Mouse (Mus musculus) 416B (cell line): ENCODE data around the gene Nxn.

Source experiments
- DNase-seq: peaks from one replicate; pipeline ENCODE4 v3.0.0; 2011; ENCODE audit warnings: low read depth

Gene Nxn

DNA sequence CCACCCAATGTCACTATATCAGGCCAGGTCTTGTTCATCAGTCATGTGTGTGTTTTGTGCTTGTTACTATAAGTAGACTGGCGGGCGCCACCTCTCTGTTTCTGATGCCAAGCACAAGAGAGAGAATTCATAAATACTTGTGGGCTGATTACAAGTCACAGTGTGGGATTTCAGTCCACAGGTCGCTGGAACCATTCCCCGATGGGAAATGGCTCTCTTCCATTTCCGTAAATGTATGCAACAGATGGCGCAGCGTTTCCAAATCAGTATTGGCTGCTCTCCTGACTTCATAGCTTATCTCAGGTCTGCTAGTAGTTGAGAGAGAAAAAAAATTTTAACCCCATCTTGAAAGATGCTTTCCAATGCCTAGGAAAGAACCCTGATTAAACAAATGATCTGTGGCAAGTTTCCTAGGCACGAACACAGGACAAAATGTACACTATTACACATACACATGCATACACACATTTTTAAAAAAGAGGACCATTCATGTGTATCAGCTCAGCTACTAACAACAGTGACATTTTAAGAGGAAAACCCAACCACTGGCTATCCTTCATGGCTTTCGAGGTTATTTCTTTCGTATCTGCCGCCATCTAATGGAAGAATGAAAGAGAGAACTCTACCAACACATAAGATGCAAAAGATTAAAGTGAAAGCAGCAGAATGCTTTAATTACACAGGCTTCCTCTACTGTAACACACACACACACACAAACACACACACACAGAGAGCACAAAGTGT lies 819 bp upstream of the Nxn start:
- DNase-seq: peak; percentile 90

DNA sequence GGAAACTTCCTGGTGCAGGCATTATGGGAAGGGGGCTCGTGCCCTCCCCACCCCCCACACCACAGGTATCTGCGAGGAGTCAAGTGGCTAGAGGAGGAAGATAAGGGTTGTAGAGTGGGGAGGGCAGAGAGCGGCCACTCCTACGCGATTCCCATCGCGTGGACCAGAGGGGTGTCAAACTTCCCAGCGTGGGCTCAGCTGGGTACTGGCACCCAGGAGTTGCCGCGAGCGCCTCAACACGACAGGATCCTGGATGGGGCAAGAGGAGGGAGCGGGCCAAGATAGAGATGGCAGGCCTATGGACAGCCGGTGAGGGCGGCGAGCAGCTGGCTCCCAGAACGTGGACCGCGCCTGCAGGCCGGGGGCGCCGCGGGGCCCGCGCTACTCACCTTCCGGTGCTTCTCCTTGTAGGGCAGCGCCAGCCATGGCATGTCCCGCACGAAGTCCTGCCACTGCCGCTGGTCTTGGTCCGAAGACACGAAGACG lies 585 bp downstream of the Nxn start:
- DNase-seq: peak; percentile 56

DNA sequence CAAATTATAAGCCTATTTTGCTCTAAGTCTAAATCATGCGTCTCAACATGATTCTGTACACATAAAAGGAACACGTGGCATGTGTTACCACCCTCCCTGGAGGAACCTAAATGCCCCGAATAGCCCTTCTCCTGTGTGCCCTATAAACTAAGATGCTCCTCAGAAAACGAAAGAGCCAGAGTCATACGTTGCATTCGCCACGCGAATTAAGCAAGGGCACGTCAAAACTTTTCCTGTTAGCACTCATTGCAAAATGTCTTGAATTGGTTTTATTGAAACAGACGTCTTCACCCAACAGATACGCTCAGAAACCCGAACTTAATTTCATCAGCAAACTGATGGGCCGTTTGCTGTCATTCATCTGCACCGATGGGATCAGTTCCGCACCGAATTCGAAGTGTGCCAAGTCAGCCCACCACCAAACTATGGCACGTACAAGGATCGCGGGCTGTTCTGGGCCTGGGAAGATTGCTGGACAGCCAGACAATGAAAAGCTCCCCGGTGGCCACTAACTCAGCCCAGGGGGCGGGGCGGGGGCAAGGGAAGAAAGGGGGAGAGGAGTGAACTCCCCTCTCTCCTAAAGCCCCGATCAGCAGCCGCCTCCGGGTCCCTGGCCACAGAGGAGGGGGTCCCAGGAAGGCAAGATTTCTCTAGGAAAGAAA lies 1.2 kb downstream of the Nxn start:
- DNase-seq: peak; percentile 74

DNA sequence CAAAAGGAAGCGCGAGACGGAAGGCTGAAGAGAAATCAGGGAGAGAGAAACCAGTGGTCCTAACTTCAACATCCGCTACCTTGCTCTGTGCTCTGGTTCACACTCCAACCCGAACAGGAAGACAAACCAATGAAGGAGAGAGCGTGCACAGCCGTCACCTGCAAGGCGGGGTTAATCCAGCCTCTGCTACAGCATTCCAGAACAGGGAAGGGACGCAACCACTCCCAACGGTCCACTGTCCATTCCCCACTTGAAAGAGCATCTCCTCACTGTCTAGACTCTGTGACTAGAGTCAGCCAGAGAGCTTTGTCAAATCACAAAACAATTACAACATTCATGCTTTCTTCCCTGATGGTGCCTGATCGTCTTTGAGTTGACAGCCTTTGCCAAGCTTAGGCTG lies 5.9 kb downstream of the Nxn start:
- no peak for DNase-seq

DNA sequence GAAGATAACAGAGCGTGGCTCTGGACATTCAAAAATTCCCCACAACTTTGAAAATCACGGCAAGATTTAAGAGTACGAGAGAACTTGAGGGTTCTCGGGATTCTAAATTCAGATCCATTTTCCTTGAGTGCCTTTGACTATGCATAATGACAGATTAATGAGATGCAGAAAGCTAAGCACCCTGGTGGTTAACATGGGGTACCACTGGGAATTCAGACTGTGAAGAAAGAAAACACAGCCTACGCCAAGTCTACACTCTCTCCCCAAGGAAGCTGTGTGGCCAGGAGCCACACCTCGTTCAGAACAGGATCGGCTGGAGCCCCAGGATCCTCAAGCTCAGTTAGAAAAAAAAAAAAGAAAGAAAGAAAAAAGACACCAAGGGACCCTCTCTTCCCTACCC lies 6.4 kb downstream of the Nxn start:
- no peak for DNase-seq

DNA sequence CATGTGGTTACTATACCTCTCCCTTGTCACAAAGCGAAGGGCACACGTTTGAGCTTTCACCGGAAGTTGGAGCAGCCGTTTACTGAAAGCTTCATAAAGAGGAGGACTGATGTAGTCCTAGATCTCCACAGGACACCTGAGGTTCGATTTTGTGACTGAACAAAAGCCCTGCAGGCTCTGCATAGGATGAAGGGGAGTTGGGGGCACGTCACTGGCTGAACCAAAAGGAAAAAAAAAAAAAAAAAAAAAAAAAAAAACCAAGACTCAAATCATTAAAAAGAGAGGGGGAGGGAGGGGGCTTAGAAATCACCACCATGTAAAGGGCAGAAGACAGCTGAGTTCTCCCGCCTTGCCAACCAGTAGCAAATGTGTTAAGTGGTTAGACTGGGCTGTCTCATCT lies 10.2 kb downstream of the Nxn start:
- DNase-seq: no peak

DNA sequence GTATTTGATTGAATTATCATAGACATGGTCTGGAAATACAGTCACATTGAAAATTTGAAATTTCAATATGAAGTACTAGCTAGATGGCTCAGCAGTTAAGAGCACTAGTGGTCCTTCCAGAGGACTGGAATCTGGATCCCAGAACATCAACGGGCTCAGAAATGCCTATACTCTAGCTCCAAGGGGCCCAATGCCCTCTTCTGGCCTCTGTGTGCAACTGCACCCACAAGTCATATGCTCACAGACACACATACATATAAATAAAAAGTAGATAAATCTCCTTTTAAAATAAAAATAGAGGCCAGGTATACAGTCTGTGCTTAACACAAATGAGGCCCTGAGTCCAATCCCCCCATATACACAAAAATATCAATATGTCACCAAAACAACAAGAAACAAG lies 11.8 kb downstream of the Nxn start:
- DNase-seq: no peak

DNA sequence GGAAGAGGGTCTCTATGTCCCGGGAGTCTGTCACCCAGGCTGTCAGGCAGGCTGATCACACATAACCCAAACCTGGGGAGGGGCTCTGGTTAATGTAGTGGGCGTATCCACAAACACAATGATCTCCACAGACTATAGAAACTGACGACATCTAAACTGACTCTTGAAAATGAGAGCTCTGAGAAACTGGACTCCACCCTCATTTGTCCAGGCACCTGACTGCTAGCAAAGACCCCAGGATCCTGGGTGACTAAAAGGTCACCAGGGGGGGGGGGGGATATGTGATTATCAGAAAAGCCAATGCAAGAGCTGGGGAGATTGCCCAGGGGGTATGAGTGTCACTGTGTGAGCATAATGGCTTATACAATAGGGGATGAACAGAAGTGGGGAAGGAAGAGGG lies 13.2 kb downstream of the Nxn start:
- no peak for DNase-seq

DNA sequence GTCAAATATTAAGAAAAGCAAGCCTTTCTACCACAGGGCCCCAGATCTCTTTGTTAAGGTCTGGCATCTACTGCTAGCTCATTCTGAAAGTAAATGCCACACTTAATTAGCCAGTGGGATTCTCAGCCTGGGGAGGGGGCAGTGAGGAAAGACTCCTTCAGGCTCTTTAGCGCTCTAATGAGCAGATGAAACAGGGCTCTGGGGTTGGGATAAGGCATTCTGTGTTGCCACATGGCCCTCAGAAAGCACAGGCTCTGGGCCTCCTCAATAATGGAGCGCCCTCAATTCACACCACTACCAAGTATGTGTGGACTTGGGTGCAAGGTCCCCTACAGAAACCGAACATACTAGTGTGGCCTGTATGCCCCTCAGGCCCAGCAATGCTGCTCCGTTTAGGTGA lies 13.9 kb downstream of the Nxn start:
- no peak for DNase-seq

DNA sequence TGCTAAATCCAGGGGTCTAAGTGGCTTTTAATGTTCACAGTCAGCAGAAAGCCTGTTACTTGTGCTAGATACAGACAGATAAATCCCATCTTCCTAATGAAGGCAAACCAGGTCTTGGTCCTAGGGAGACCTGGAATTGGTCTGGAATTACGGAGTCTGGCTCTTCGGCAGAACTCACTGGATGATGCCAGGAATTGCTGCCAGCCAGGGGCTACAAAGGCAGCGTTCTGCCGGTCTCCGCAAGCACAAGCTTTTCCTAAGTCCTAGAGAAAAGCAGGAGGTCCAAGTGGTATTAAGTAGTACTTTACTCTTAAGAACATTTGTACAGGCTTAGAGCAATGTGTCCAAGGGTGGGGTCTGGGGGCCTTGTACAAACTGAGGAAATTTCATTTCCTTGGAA lies 14.6 kb downstream of the Nxn start:
- no peak for DNase-seq

DNA sequence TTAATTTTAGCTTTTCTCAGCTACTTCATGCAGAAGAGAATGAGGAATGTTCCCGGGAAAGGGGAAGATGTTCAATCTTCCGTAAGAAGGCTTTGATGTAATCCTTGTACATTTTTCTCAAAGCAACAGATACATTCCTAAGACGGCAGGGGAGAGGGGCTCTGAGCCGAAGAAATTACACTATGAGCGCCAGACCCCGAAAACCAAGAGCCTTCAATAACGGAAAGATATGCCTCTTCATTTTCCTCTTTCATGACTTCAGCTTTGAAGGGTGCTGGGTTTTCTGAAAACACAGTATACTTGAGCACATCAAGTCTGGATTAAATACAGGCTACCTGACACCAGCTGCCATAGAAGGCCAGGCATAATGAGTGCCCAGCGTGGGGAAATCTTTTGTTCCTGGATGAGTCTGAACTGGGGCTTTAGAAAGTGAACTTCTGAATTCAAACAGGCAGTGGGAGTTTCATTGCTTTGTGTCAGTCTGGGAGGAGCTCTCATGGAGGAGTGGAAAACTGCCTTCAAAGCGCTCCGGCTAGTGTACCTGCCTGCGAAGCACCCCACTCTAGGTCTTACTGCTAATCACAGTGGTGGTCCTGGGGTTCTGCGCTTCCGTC lies 16.1 kb downstream of the Nxn start:
- no peak for DNase-seq

DNA sequence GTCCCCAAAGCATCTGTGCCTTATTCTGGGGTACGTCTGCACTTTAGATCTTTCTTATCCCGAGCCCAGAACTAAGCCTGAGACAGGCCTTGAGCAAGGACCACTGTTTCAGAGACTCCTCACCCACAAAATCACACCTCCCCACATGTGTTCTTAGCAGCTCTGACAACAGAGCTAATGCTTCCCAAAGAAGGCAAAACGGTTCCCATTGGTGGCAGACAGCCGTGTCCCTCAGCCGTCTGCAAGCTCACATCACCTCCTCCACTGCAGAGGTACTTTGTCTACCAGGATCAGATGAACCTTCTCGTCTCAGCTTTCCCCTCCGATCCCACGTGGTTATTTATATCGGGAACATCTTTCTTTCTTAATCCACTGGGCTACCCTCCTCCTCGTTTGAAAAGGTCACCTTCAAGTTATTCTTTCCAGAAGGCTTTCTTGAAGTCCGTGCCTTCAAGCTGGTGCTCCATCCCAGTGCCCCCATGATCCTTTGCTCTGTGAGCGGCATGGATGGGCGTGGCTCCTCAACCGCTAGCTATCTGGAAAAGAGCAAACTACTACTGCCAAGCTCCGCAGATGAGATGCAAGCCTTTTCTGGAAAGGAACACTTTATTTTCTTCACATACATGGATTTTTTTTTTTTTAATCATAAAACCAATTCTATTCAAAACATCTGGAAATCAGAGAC lies 17.6 kb downstream of the Nxn start:
- no peak for DNase-seq

DNA sequence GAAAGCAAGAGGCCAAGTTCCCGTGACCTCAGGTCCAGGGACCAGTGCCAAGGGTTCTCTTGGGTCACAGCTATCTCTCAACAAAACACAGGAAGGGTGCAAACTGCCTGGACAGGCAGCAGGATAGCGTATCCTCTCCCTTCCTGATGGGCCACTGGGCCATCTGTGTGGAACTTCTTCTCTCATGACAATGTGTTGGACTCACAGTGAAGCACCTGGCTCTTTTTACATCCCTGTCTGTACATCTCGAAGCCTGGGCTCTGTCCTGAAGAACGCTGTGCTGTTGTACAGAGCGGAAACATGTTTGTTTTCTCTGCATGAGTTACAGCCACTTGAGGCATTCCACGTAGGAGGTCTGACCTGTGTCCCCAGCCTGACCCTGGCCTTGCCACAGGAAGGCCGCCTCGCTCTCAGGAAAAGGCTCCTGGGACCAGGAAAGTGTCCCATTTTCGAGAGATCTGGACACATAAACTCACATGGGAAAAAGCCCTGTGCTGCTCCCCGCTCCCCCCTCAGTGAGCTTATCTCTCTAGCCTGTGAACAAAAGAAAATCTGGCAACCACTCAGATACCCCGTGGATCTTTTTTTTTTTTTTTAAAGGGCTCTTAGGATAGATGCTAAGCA lies 18.9 kb downstream of the Nxn start:
- no peak for DNase-seq

DNA sequence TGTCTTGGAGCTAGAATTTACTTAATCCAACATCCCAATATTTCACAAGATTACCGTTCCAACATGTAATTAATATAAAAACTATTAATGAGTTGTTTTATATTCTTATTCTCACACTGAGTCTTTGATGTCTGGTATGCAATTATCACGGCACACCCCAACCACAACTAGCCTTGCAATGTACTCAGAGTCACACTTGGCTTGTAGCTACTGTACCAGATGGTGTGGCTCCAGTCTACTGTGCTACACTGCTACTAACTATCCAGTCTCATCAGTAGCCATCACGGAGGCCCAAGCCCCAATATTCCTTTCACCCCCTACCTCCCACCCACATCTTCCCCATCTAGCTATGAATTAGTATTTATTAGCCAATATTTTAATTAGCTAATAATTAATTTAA lies 22.5 kb downstream of the Nxn start:
- no peak for DNase-seq

DNA sequence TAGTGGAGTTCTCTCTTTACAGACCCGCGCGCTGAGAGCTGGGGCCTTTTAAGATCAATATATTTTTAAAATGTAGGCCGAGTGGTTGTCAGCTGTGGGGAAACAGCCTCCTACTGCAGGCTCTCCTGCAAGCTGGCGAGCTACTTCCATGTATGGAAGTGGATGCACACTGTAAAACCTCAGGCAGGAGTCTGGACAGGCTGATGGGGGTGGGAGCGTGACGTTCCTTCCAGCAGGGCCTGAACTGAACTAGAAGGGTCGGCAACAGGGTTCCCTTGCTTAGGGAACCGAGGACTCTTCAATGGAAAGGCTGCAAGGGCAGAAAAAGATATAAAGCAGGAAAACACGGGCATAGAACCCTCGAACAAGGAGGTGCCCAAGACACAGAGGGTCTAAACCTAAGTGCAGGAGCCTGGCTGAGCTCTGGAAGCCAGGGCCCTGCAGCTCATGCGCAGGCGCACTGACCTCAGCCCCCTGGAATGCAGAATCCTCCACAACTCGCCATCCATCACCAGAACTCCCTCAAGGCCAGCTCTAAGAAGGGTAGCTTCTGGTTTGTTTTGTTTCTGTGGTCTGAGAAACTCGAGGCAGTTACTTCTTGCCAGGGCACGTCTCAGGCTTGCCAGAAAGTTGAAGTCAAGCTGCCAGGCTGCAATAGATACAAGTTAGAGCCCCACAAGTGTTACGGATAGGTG lies 24.3 kb downstream of the Nxn start:
- DNase-seq: no peak

DNA sequence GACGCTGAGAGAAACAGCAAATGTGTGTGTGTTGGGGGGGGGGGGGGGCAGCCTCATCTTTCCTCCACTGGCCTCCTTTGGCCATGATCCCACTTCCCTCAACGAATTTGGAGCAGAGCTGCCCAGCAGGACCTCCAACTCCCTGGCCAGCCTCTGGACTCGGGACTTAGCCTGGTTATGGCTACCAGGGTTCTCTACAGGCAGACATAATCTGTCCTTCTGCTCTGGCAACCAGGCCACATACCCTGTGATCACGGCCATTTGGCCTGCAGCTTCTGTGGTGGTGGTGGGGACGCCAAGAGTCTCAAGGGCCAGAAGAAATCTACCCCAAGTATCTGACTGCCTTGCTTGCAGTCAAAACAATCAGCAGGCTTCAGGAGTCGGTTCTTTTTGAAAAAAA lies 26.4 kb downstream of the Nxn start:
- DNase-seq: no peak

DNA sequence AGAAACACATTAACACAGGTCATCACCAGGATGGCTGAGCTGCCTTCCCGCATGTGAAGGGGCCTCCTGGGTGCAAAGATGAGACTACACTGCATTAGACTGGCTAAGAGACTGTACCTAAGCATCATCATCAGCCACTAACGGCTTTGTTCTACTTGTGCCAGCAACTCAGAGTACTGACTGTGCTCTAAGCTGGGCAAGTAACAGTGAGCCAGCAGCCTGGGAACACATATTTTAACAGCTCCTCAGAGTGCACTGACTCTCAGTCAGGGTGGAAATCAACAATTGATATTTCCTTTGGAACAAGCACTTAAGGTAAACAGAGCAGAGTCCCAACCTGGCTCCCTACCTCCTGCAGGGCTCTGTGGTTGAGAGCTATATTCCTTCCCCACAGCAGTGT lies 26.8 kb downstream of the Nxn start:
- no peak for DNase-seq

DNA sequence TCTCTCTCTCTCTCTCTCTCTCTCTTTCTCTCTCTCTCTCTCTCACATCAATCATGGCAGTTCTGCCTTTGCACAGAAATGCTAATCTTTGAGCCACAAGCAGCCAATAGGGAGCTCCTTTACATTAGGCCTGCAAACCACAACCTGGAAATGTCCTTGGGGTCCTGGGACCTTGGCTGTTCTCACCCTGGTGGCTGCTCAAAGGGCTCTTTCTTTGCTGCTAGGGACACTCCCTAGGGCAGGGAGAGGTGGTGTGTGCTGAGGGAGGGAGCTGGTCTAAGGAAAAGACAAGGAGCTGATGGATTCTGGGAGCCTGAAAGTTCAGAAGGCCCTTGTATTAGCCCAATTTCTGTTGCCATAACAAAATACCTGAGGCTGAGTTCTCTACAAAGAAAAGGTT lies 28.4 kb downstream of the Nxn start:
- no peak for DNase-seq

DNA sequence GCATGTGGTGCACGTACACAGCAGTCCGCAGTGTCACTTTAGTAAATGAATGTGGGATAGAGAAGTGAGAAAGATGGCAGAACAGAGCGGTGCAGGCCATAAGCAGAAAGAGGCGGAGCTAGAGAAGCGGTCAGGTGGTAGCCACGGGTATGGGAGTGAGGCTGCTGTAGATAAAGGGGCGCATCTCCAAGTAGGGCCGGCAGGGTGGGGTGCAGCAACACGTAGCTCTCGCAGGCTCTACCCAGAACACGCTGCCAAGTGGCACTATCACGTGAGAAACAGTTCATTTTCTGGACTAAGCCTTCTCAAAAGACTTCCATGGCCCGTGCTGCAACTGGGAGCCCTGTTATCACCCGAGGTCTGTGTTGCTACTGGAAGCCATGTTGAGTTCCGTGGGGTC lies 32.2 kb downstream of the Nxn start:
- no peak for DNase-seq

DNA sequence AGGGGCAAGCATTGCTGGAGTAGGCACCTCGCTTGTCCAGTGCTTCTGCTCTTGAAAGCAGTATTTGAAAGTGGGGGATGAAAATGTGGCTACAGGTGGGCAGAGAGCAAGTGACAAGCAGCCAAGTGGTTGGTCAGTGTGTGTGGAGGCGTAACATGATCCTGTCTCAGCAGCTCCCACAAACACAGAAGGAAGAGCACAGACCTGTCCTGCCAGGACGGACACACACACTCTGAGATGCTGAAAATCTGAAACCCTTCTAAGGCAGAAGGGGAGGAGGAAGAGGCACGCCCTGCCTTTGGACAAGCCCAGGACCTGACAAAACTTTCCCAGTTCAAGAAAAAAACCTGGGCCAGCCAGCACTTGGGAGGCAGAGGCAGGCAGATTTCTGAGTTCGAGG lies 34.9 kb downstream of the Nxn start:
- no peak for DNase-seq

DNA sequence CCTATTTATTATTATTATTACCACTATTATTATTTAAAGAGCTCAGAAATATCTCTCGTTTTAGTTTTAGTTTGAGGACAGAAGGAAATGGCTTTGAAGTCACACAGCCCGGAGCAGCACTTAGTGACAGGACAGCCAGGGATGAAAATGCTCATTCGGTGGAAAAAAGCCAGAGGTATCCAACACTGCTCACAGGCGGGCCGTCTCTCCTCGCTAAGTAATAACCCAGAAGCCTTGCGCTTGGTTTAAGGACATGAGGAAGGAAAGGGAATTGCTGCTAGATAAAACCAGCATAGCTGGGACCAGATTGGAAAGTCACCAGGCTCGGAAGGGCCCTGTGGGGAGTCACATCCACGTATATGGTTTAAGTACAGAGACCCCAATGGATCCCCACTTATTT lies 35.3 kb downstream of the Nxn start:
- no peak for DNase-seq

DNA sequence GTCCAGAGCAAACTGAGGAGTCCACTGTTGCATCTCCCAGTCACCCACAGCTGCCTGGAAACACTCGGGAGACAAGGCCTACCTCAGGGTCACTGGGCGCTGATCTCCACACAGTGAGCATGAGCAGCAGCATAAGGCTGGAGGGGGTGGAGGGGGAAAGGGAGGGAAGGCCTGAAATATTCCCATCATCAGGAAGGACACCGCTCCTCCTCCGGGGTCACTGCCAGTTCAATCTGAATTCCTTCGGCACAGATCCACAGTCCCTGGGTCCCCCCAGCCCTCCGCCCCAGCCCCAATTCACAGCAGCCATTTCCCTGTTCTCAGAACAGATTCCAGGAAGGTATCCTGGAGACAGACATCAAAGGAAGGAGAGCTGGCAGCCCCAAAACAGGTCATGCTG lies 35.8 kb downstream of the Nxn start:
- DNase-seq: no peak
